Mouse (Mus musculus) kidney, adult 2 months (tissue): Measurements from ENCODE around the gene Glis1. TPM values are rescaled to one million over a fixed set of nuclear protein-coding genes. Genes with fewer than 3 reads are reported as not detected.

ENCODE experiments used
- DNase-seq: peaks from one replicate; pipeline ENCODE4 v3.0.0; 2021
- H3K27ac ChIP-seq: fragments of 200-500 bp; 2 replicates; pipeline ENCODE4 v1.5.1; 2012; ENCODE audit warnings: low read depth, low read length, control low read depth, inconsistent platforms; ENCODE audit not compliant: insufficient read depth
- H3K27me3 ChIP-seq: fragments of 200-500 bp; replicated peaks from 2 replicates; pipeline ENCODE4 v1.6.1; 2012; ENCODE audit warnings: mild to moderate bottlenecking, moderate library complexity, low read length, inconsistent platforms; ENCODE audit not compliant: control insufficient read depth, insufficient read depth
- H3K36me3 ChIP-seq: fragments of 200-500 bp; 2 replicates; pipeline ENCODE4 v1.6.1; 2012; ENCODE audit warnings: mild to moderate bottlenecking, moderate library complexity, low read length, inconsistent platforms; ENCODE audit not compliant: control insufficient read depth, insufficient read depth
- H3K4me1 ChIP-seq: fragments of 200-500 bp; 2 replicates; pipeline ENCODE4 v1.6.1; 2011; ENCODE audit warnings: low read length; ENCODE audit not compliant: control insufficient read depth, insufficient read depth
- H3K4me3 ChIP-seq: fragments of 200-500 bp; 2 replicates; pipeline ENCODE4 v1.5.1; 2011; ENCODE audit warnings: mild to moderate bottlenecking, low read depth, low read length, control low read depth; ENCODE audit not compliant: insufficient read depth
- CTCF ChIP-seq: fragments of 200-500 bp; conservative IDR thresholded peaks from 2 replicates; pipeline ENCODE4 v1.5.1; 2011; ENCODE audit warnings: low read depth, mild to moderate bottlenecking, control low read depth, low read length, moderate library complexity, mixed read lengths; ENCODE audit not compliant: insufficient read depth, insufficient read length
- POLR2A ChIP-seq: fragments of 200-500 bp; IDR thresholded peaks from one replicate; pipeline ENCODE4 v1.6.1; 2011; ENCODE audit warnings: low read depth, low read length, control low read depth
- WGBS: fragments of 180-500 bp; shearing (Covaris S2); methylation state at CpG from one replicate; pipeline ENCODE4 v1.1.7; 2018; 5-methylcytosine and 5-hydroxymethylcytosine counted together
- polyA plus RNA-seq: library from polyadenylated mRNA; depleted of rRNA; stranded (reverse); fragments of >200 nt; gene quantifications from 2 replicates; pipeline ENCODE4 v1.2.3, GENCODE M21; 2012

Glis1 gene
- polyA plus RNA-seq, 1 experiment, result 15.2 TPM

DNA sequence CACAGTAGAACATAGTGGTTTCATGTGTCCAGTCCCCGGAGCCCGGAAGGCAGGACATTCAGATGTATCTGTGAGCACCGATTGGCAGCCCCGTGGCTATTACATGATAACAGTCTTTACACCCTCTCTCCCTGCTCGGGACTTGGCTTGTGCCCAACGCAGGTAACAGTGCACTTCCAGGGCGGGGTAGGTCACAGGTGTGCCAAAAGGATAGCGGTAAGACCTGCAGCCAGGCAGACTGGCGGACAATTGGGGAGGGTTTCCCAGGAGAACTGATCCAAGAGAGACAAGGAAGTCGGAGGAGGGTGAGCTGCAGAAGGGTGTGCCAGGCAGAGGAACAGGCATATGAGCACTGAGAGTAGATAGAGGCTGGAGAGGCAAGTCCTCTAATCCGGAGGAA is 84.4 kb downstream of the Glis1 start:
- H3K27ac ChIP-seq, result no peak overlapping the region
- WGBS, result 82% methylated on average over 11 of the region's 11 CpGs
- TF ChIP-seq POLR2A, result no peak
- TF ChIP-seq CTCF, result no peak
- H3K36me3 ChIP-seq, result no peaks in the 10 kb centered on the region
- H3K4me1 ChIP-seq, result peaks cover 3% of the 10 kb centered on the region; the same call in 1 of the 2 replicates
- H3K27me3 ChIP-seq, result no peaks in the 10 kb centered on the region
- DNase-seq, result no peak
- H3K4me3 ChIP-seq, result no peak overlapping the region

DNA sequence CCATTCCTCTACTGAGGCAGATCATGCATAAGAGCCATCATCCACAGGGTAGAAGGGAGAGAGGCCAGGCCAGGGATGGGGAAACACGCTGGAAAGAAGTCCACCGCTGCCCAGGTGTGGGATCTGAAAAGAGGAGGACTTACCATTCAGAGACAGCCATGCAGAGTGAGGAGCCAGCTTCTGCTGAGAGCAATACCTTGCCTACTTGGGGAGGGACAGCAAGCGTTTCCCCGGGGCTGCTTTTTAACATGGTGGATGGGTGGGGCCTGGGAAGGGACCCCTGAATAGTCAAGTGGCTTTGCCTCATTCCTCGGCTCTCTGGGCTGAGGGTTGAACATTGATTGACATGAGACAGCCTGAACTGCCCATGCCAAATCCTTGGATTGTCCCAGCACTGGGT is 85.7 kb downstream of the Glis1 start:
- WGBS, result 90% methylated on average over 5 of the region's 5 CpGs
- H3K4me1 ChIP-seq, result peaks cover 5% of the 10 kb centered on the region; the same call in 1 of the 2 replicates
- no peak for TF ChIP-seq POLR2A
- no peak for TF ChIP-seq CTCF
- no peaks in the 10 kb centered on the region for H3K27me3 ChIP-seq
- no peak overlapping the region for H3K4me3 ChIP-seq
- no peak for DNase-seq
- no peak overlapping the region for H3K27ac ChIP-seq
- H3K36me3 ChIP-seq, result no peaks in the 10 kb centered on the region

DNA sequence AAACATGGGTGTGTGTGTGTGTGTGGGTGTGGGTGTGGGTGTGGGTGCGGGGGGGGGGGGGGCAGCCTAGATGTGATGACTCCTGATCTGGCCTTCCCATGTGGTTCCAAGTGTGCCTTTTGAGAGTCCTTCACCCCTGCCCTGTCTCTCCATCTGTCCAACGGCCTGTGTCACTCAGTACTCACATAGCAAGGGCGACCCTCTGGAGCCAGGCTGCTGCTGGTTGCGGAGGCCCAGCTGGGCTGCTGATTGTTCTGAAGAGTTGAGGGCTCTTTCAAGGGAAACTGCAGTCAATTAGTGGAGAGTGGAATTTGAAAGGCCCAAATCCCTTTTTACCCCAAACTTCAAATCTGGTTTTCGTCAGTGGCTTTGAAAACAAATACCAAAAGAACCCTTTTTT is 86.4 kb downstream of the Glis1 start:
- H3K4me1 ChIP-seq, result peaks cover 5% of the 10 kb centered on the region; the same call in 1 of the 2 replicates
- H3K4me3 ChIP-seq, result no peak overlapping the region
- no peak overlapping the region for H3K27ac ChIP-seq
- H3K36me3 ChIP-seq, result no peaks in the 10 kb centered on the region
- no peak for DNase-seq
- H3K27me3 ChIP-seq, result no peaks in the 10 kb centered on the region
- 88% methylated on average over 5 of the region's 5 CpGs for WGBS
- TF ChIP-seq CTCF, result no peak
- TF ChIP-seq POLR2A, result no peak

DNA sequence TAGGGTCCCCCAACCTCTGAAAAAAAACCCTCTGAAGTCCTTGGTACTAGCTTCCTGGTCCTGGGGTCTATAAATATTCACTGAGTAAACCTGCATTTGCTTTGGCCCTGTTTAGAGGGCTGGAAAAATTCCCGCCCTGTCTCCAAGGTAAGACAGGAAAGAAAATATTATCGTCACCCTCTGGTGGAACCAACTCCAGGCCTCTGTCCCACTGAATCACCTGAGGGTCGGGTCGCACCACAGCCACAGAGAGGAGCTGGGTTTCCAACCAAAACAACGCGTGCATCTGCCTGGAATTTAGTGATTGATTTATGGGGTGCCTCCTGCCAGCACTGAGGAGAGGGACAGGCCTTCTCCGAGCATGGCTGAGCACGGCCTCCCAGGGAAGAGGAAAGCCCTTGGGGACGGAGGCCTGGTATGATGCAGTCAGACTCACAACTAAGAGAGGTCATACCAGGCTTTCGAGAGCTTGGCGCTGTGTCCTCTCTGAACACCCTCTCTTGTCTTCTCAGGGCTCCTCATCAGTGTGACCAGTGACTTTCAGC is 89.3 kb downstream of the Glis1 start:
- peak; percentile 68 for DNase-seq
- 27% methylated on average over 11 of the region's 11 CpGs for WGBS
- H3K4me1 ChIP-seq, result peaks cover 5% of the 10 kb centered on the region; the same call in 1 of the 2 replicates
- no peaks in the 10 kb centered on the region for H3K27me3 ChIP-seq
- no peak overlapping the region for H3K27ac ChIP-seq
- no peaks in the 10 kb centered on the region for H3K36me3 ChIP-seq
- TF ChIP-seq POLR2A (no peak), CTCF (no peak)
- H3K4me3 ChIP-seq, result no peak overlapping the region

DNA sequence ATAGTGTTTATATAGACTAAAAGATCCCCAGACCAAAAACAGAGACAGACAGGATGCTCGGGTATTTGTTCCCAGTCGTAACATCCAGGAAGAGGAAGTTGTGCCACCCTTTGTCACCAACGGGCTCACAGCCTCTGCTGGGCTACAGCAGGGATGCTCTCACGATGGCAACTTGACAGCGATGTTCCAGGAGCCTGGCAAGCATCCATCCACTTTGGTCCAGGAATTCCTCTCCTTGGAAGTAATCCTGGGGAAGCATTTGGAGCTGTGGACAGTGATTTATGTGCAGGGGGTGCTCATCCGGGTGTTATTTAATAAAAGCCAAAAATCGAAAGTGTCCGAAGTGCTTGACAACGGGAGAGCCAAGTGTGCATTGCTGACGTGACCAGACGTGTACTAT is 100.7 kb downstream of the Glis1 start:
- Histone ChIP-seq H3K27me3 (no peaks in the 10 kb centered on the region), H3K4me1 (no peaks in the 10 kb centered on the region), H3K36me3 (no peaks in the 10 kb centered on the region), H3K4me3 (no peak overlapping the region), H3K27ac (no peak overlapping the region)
- peak; percentile 68 for DNase-seq
- TF ChIP-seq POLR2A, result no peak
- no peak for TF ChIP-seq CTCF
- 54% methylated on average over 11 of the region's 11 CpGs for WGBS

DNA sequence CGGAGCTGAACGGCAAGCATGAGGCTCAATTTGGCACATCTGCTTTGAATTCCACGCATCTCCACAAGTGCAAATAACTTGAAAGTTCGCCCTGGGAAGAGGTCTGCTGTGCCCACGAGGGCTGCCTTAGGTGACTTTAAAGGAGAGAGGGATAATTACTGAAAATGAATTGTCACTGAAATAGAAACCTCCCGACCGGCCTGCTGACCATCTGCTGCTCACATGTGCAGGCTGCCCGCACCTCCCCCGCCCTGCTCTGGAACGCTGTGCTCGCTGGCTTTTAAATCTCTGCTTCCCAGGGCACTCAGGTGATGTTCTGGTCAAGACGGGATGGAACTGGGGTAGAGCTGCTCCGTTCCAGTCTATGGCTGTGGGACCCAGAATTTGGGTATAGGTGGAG is 103.7 kb downstream of the Glis1 start:
- no peaks in the 10 kb centered on the region for H3K27me3 ChIP-seq
- H3K4me3 ChIP-seq, result no peak overlapping the region
- DNase-seq, result no peak
- TF ChIP-seq CTCF (no peak), POLR2A (no peak)
- no peaks in the 10 kb centered on the region for H3K36me3 ChIP-seq
- 44% methylated on average over 13 of the region's 13 CpGs for WGBS
- H3K27ac ChIP-seq, result no peak overlapping the region
- H3K4me1 ChIP-seq, result no peaks in the 10 kb centered on the region

DNA sequence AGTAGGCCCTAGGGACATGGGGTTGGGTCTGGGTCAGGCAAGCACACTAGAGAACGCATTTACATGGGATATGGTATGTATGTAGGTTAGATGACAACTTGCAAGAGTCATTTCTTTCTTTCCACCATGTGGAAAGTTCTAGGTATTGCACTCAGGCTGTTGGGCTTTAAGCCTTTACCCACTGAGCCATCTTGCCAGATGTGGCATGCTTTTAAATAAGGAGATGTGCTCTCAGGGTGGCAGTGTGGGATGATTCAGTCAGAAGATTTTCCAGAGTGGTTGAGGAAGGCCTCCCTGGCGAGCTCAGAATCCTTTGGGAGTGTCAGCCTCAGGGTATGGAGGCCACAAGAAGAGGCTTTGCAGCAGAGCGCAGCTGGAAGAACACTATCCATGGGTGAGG is 104.2 kb downstream of the Glis1 start:
- no peaks in the 10 kb centered on the region for H3K4me1 ChIP-seq
- no peaks in the 10 kb centered on the region for H3K36me3 ChIP-seq
- H3K27ac ChIP-seq, result no peak overlapping the region
- H3K27me3 ChIP-seq, result no peaks in the 10 kb centered on the region
- H3K4me3 ChIP-seq, result no peak overlapping the region
- DNase-seq, result no peak
- 86% methylated on average over 3 of the region's 3 CpGs for WGBS
- no peak for TF ChIP-seq POLR2A
- TF ChIP-seq CTCF, result no peak

DNA sequence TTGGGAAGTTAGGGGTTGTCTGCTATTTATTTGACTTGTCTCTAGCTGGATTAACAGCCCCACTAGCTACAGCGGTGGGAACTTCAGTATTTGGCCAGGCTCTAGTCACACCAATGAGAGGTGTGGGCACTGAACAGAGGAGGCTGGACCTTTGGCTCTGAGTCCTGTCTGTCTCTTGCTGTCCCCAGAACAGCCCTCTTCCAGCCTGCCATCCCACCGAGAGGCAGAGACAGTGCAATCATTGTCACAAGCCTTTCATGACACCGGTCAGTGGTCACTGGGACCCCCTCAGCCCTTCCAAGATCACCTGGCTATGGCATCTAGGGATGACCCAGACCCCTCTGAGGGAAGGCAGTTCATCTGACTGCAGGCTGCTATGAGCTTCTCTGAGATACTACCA is 104.6 kb downstream of the Glis1 start:
- no peaks in the 10 kb centered on the region for H3K4me1 ChIP-seq
- 88% methylated on average over 3 of the region's 3 CpGs for WGBS
- no peak for DNase-seq
- no peak overlapping the region for H3K27ac ChIP-seq
- H3K27me3 ChIP-seq, result no peaks in the 10 kb centered on the region
- TF ChIP-seq POLR2A, result no peak
- TF ChIP-seq CTCF, result no peak
- no peak overlapping the region for H3K4me3 ChIP-seq
- H3K36me3 ChIP-seq, result no peaks in the 10 kb centered on the region
